Mouse (Mus musculus) thymus, adult 2 months (tissue): ENCODE measurements around the gene Lypd6b. TPM values are rescaled to one million over a fixed set of nuclear protein-coding genes. Genes with fewer than 3 reads are reported as not detected.
A peak's percentile ranks its signal among the peaks of the same experiment; 100 is the strongest.

Source experiments
- DNase-seq: peaks from one replicate; pipeline ENCODE4 v3.0.0; 2021
- H3K27ac ChIP-seq: fragments of 200-500 bp; 2 replicates; pipeline ENCODE4 v1.5.1; 2012; ENCODE audit warnings: low read length, control low read depth; ENCODE audit not compliant: control insufficient read depth, insufficient read depth
- H3K27me3 ChIP-seq: fragments of 200-500 bp; 2 replicates; pipeline ENCODE4 v1.6.1; 2012; ENCODE audit warnings: mild to moderate bottlenecking, low read length, moderate library complexity, mixed read lengths; ENCODE audit not compliant: control insufficient read depth, insufficient read depth
- H3K36me3 ChIP-seq: fragments of 200-500 bp; 2 replicates; pipeline ENCODE4 v1.6.1; 2012; ENCODE audit warnings: mild to moderate bottlenecking, low read length, moderate library complexity; ENCODE audit not compliant: control insufficient read depth, insufficient read depth
- H3K4me1 ChIP-seq: fragments of 200-500 bp; replicated peaks from 2 replicates; pipeline ENCODE4 v1.6.1; 2012; ENCODE audit warnings: low read length; ENCODE audit not compliant: control insufficient read depth, insufficient read depth
- H3K4me3 ChIP-seq: fragments of 200-500 bp; 2 replicates; pipeline ENCODE4 v1.5.1; 2012; ENCODE audit warnings: mild to moderate bottlenecking, low read length, control low read depth, moderate library complexity; ENCODE audit not compliant: control insufficient read depth, insufficient read depth
- CTCF ChIP-seq: fragments of 200-500 bp; IDR thresholded peaks from 2 replicates; pipeline ENCODE4 v1.5.1; 2012; ENCODE audit warnings: mild to moderate bottlenecking, control low read depth, low read length, moderate library complexity, borderline replicate concordance; ENCODE audit not compliant: control insufficient read depth, poor library complexity, insufficient read depth; ENCODE audit errors: extremely low read depth
- POLR2A ChIP-seq: fragments of 200-500 bp; IDR thresholded peaks from 2 replicates; pipeline ENCODE4 v1.6.1; 2012; ENCODE audit warnings: mild to moderate bottlenecking, low read length, control low read depth, moderate library complexity; ENCODE audit not compliant: control insufficient read depth, poor library complexity, insufficient read depth; ENCODE audit errors: extremely low read depth
- WGBS: fragments of 180-500 bp; shearing (Covaris S2); methylation state at CpG from one replicate; pipeline ENCODE4 v1.1.7; 2018; 5-methylcytosine and 5-hydroxymethylcytosine counted together
- polyA plus RNA-seq: library from polyadenylated mRNA; depleted of rRNA; stranded (reverse); fragments of >200 nt; gene quantifications from 2 replicates; pipeline ENCODE4 v1.2.3, GENCODE M21; 2012

Gene Lypd6b
- polyA plus RNA-seq, 1 experiment = 5.8 TPM

DNA sequence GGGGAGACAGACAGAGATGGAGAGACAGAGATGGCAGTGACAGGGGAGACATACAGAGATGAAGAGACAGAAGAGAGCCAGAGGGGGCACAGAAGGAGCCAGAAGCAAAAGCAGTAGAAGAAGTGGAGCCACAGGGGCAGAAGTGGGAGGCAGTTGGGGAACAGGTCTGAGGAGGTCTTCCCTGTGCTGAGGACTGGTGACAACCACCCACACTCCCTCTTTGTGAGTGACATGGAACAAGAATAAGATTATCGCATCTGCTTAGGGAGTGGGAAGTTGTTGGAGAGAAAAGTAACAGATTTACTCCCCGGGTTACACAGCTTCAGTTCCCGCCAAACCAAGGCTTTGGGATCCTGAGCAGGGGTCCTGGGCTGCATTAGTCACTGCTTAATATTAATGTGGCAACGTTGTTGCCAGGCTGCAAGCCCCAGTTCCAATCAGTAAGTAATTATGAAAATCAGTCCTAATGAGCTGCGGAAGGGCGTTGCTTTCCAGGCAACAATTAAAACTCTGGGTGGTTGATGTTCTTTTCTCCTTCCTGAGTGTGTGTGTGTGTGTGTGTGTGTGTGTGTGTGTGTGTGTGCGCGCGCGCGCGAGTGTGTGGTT, 50.1 kb downstream of the Lypd6b start:
- DNase-seq = peak; percentile 25
- Histone ChIP-seq H3K27me3 (no peaks in the 10 kb centered on the region), H3K27ac (no peak overlapping the region), H3K4me1 (peaks cover 14% of the 10 kb centered on the region), H3K36me3 (no peaks in the 10 kb centered on the region), H3K4me3 (no peak overlapping the region)
- 32% methylated on average over 12 of the region's 12 CpGs for WGBS
- TF ChIP-seq POLR2A (no peak), CTCF (no peak)

DNA sequence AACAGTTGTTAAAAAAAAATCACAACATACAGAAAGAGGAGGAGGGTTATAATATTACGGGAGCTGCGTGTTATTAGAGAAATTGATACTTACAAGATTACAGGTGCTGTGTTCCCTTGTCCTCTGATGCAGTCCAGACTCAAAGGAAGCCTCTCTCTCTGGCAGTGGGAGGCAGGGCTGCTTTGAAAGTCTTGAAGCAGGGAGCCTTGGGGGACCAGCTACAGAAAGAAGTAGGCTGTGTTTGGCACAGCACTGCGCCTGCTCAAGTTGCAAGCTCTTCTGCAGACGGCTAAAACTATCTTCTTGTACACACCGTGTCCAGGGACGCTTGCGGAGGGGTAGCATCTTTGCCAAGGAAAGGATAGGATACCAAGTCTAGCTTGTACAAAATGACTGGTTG, 51.1 kb downstream of the Lypd6b start:
- no peaks in the 10 kb centered on the region for H3K36me3 ChIP-seq
- no peak overlapping the region for H3K27ac ChIP-seq
- no peaks in the 10 kb centered on the region for H3K27me3 ChIP-seq
- WGBS = 93% methylated on average over 7 of the region's 7 CpGs
- H3K4me3 ChIP-seq = no peak overlapping the region
- no peak for DNase-seq
- TF ChIP-seq CTCF (no peak), POLR2A (no peak)
- H3K4me1 ChIP-seq = peaks cover 14% of the 10 kb centered on the region

DNA sequence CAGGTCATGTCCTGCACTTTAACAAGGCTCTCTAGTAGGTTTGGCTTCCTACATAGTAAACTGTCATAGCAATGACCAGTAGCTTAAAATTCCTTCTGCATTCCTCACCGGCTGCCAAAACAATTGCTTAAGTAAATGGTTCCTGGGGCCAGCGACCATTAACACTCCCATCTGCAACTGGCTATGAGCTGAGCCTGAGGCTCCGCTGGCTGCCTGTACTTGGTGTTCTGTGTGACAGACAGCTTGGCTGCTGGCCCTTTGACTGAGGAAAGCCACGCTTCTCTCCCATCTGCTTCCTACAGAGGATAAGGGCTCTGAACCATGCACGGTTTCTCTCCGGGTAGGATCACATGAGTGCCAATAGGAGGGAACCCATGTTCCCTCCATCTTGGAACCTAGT, 53.1 kb downstream of the Lypd6b start:
- WGBS = 89% methylated on average over 6 of the region's 6 CpGs
- Histone ChIP-seq H3K4me1 (peaks cover 23% of the 10 kb centered on the region), H3K27me3 (no peaks in the 10 kb centered on the region), H3K27ac (no peak overlapping the region), H3K4me3 (no peak overlapping the region), H3K36me3 (no peaks in the 10 kb centered on the region)
- TF ChIP-seq CTCF (no peak), POLR2A (no peak)
- DNase-seq = no peak

DNA sequence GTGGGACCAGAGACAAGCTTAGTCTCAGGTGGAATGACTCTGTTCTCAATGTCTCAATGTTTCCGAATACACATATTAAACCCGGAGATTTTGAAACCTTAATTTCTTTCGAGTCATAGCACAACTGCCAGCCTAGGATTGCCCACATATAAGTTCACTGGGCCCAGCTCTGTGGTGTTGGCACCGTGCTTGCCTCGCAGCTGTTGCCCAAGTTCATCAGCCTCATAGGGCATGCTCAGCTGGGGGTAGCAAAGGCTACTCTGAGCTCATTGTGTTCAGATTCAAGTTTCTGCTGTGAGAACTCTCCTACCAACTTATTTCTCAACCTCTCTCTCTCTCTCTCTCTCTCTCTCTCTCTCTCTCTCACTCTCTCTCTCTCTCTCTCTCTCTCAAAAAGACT, 53.6 kb downstream of the Lypd6b start:
- WGBS = 95% methylated on average over 5 of the region's 5 CpGs
- Histone ChIP-seq H3K27me3 (no peaks in the 10 kb centered on the region), H3K4me1 (peaks cover 24% of the 10 kb centered on the region), H3K4me3 (no peak overlapping the region), H3K27ac (no peak overlapping the region), H3K36me3 (no peaks in the 10 kb centered on the region)
- TF ChIP-seq POLR2A = no peak
- TF ChIP-seq CTCF = no peak
- no peak for DNase-seq

DNA sequence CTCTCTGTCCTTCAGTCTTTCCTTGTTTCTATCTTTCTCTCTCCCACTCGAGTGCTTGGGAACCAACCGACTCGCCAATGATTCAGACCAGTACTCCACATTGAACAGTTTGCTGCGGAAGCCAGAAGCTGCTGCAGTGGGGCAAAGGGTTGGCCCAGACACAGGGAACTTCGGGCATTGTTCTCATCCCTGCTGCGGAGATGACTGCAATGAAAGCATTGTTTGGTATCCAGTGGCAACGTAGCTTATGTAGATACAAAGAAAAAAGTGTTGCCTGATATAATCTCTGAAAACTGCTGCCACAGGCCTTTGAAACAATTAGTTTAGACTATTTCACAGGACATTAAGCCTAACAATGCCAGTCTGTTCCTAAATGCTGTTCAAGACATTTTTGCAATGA, 57.6 kb downstream of the Lypd6b start:
- Histone ChIP-seq H3K27ac (peak overlapping the region; percentile 34), H3K4me1 (peaks cover 12% of the 10 kb centered on the region), H3K36me3 (no peaks in the 10 kb centered on the region), H3K27me3 (no peaks in the 10 kb centered on the region), H3K4me3 (no peak overlapping the region)
- no peak for DNase-seq
- TF ChIP-seq POLR2A (no peak), CTCF (no peak)
- 74% methylated on average over 7 of the region's 7 CpGs for WGBS

GRCm38 (mm10) chr2:49846097-49846496, 58.6 kb downstream of the Lypd6b start:
- 5% methylated on average over 3 of the region's 3 CpGs for WGBS
- Histone ChIP-seq H3K36me3 (no peaks in the 10 kb centered on the region), H3K27ac (peak overlapping the region; percentile 99), H3K4me1 (peaks cover 12% of the 10 kb centered on the region), H3K4me3 (no peak overlapping the region), H3K27me3 (no peaks in the 10 kb centered on the region)
- TF ChIP-seq POLR2A (no peak), CTCF (no peak)
- DNase-seq = no peak

- no peak for TF ChIP-seq CTCF
- TF ChIP-seq POLR2A = no peak
- DNase-seq = no peak
- Histone ChIP-seq H3K27ac (peak overlapping the region; percentile 99; the same call in 1 of the 2 replicates), H3K4me3 (no peak overlapping the region), H3K27me3 (no peaks in the 10 kb centered on the region), H3K36me3 (no peaks in the 10 kb centered on the region), H3K4me1 (peaks cover 12% of the 10 kb centered on the region)
- 68% methylated on average over 3 of the region's 3 CpGs for WGBS
Measured at GRCm38 (mm10) chr2:49846880-49847279, 59.4 kb downstream of the Lypd6b start.
